Mouse (Mus musculus): ENCODE data around the gene Nadk.

Gene Nadk

GRCm38 (mm10) chr4:155551073-155551472 is 11.1 kb upstream of the Nadk start:
- TF ChIP-seq POU5F1 (IDR thresholded peaks at IDR 0.05; ENCODE audit: borderline replicate concordance, low read length), result no peak
- TF ChIP-seq CTCF (conservative IDR thresholded peaks at IDR 0.05; ENCODE audit: low read length), result no peak
- no peak for TF ChIP-seq NANOG (IDR thresholded peaks at IDR 0.05; ENCODE audit: borderline replicate concordance, low read length)
- no peaks in the 10 kb centered on the region for H3K27me3 ChIP-seq (ENCODE audit: insufficient read depth, low read length)
- no peak overlapping the region for H3K4me3 ChIP-seq (replicated peaks; ENCODE audit: low read length)
- peaks cover 90% of the 10 kb centered on the region for H3K36me3 ChIP-seq (ENCODE audit: insufficient read depth, low read length)
- H3K9me3 ChIP-seq (ENCODE audit: low read length), result no peaks in the 10 kb centered on the region
- no peaks in the 10 kb centered on the region for H3K4me1 ChIP-seq (replicated peaks; ENCODE audit: low read depth, low read length)

GRCm38 (mm10) chr4:155552917-155553532 is 9.2 kb upstream of the Nadk start:
- Histone ChIP-seq H3K4me3 (replicated peaks; ENCODE audit: low read length) (no peak overlapping the region), H3K4me1 (replicated peaks; ENCODE audit: low read depth, low read length) (peaks cover 15% of the 10 kb centered on the region), H3K9me3 (ENCODE audit: low read length) (no peaks in the 10 kb centered on the region), H3K27me3 (ENCODE audit: insufficient read depth, low read length) (no peaks in the 10 kb centered on the region), H3K36me3 (ENCODE audit: insufficient read depth, low read length) (peaks cover 99% of the 10 kb centered on the region)
- TF ChIP-seq CTCF (conservative IDR thresholded peaks at IDR 0.05; ENCODE audit: low read length) (no peak), POU5F1 (IDR thresholded peaks at IDR 0.05; ENCODE audit: borderline replicate concordance, low read length) (no peak), NANOG (IDR thresholded peaks at IDR 0.05; ENCODE audit: borderline replicate concordance, low read length) (no peak)

- Histone ChIP-seq H3K4me3 (replicated peaks; ENCODE audit: low read length) (no peak overlapping the region), H3K9me3 (ENCODE audit: low read length) (no peaks in the 10 kb centered on the region), H3K4me1 (replicated peaks; ENCODE audit: low read depth, low read length) (peaks cover 29% of the 10 kb centered on the region), H3K36me3 (ENCODE audit: insufficient read depth, low read length) (peaks cover 100% of the 10 kb centered on the region), H3K27me3 (ENCODE audit: insufficient read depth, low read length) (no peaks in the 10 kb centered on the region)
- TF ChIP-seq CTCF (conservative IDR thresholded peaks at IDR 0.05; ENCODE audit: low read length), result no peak
- no peak for TF ChIP-seq POU5F1 (IDR thresholded peaks at IDR 0.05; ENCODE audit: borderline replicate concordance, low read length)
- no peak for TF ChIP-seq NANOG (IDR thresholded peaks at IDR 0.05; ENCODE audit: borderline replicate concordance, low read length)
Observed at GRCm38 (mm10) chr4:155554880-155555279, 7.3 kb upstream of the Nadk start.

GRCm38 (mm10) chr4:155555464-155555863 is 6.7 kb upstream of the Nadk start:
- H3K4me1 ChIP-seq (replicated peaks; ENCODE audit: low read depth, low read length), result peaks cover 31% of the 10 kb centered on the region
- H3K36me3 ChIP-seq (ENCODE audit: insufficient read depth, low read length), result peaks cover 100% of the 10 kb centered on the region
- no peaks in the 10 kb centered on the region for H3K27me3 ChIP-seq (ENCODE audit: insufficient read depth, low read length)
- TF ChIP-seq NANOG (IDR thresholded peaks at IDR 0.05; ENCODE audit: borderline replicate concordance, low read length) (no peak), POU5F1 (IDR thresholded peaks at IDR 0.05; ENCODE audit: borderline replicate concordance, low read length) (no peak), CTCF (conservative IDR thresholded peaks at IDR 0.05; ENCODE audit: low read length) (no peak)
- no peak overlapping the region for H3K4me3 ChIP-seq (replicated peaks; ENCODE audit: low read length)
- no peaks in the 10 kb centered on the region for H3K9me3 ChIP-seq (ENCODE audit: low read length)

- peaks cover 76% of the 10 kb centered on the region for H3K36me3 ChIP-seq (ENCODE audit: insufficient read depth, low read length)
- no peak for TF ChIP-seq CTCF (conservative IDR thresholded peaks at IDR 0.05; ENCODE audit: low read length)
- no peak for TF ChIP-seq NANOG (IDR thresholded peaks at IDR 0.05; ENCODE audit: borderline replicate concordance, low read length)
- no peak for TF ChIP-seq POU5F1 (IDR thresholded peaks at IDR 0.05; ENCODE audit: borderline replicate concordance, low read length)
- no peaks in the 10 kb centered on the region for H3K27me3 ChIP-seq (ENCODE audit: insufficient read depth, low read length)
- H3K9me3 ChIP-seq (ENCODE audit: low read length), result no peaks in the 10 kb centered on the region
- no peak overlapping the region for H3K4me3 ChIP-seq (replicated peaks; ENCODE audit: low read length)
- H3K4me1 ChIP-seq (replicated peaks; ENCODE audit: low read depth, low read length), result peaks cover 57% of the 10 kb centered on the region
Observed at GRCm38 (mm10) chr4:155559454-155559853, 2.7 kb upstream of the Nadk start.

- no peak for TF ChIP-seq CTCF (conservative IDR thresholded peaks at IDR 0.05; ENCODE audit: low read length)
- no peak for TF ChIP-seq NANOG (IDR thresholded peaks at IDR 0.05; ENCODE audit: borderline replicate concordance, low read length)
- no peak for TF ChIP-seq POU5F1 (IDR thresholded peaks at IDR 0.05; ENCODE audit: borderline replicate concordance, low read length)
- H3K4me1 ChIP-seq (replicated peaks; ENCODE audit: low read depth, low read length), result peaks cover 71% of the 10 kb centered on the region
Observed at GRCm38 (mm10) chr4:155560932-155561331, 1.2 kb upstream of the Nadk start.

GRCm38 (mm10) chr4:155562725-155563399 is 684 bp downstream of the Nadk start:
- Histone ChIP-seq H3K27me3 (ENCODE audit: insufficient read depth, low read length) (no peaks in the 10 kb centered on the region), H3K4me1 (replicated peaks; ENCODE audit: low read depth, low read length) (peaks cover 72% of the 10 kb centered on the region), H3K36me3 (ENCODE audit: insufficient read depth, low read length) (peaks cover 53% of the 10 kb centered on the region), H3K9me3 (ENCODE audit: low read length) (no peaks in the 10 kb centered on the region), H3K4me3 (replicated peaks; ENCODE audit: low read length) (peak overlapping the region; percentile 60)
- no peak for TF ChIP-seq POU5F1 (IDR thresholded peaks at IDR 0.05; ENCODE audit: borderline replicate concordance, low read length)
- no peak for TF ChIP-seq NANOG (IDR thresholded peaks at IDR 0.05; ENCODE audit: borderline replicate concordance, low read length)
- no peak for TF ChIP-seq CTCF (conservative IDR thresholded peaks at IDR 0.05; ENCODE audit: low read length)

More at GRCm38 (mm10) chr4:155560932-155561331, 1.2 kb upstream of the Nadk start:
- Histone ChIP-seq H3K4me3 (replicated peaks; ENCODE audit: low read length) (no peak overlapping the region), H3K9me3 (ENCODE audit: low read length) (no peaks in the 10 kb centered on the region), H3K36me3 (ENCODE audit: insufficient read depth, low read length) (peaks cover 63% of the 10 kb centered on the region), H3K27me3 (ENCODE audit: insufficient read depth, low read length) (no peaks in the 10 kb centered on the region)

GRCm38 (mm10) chr4:155563400-155564231 is 1.4 kb downstream of the Nadk start:
- H3K9me3 ChIP-seq (ENCODE audit: low read length), result no peaks in the 10 kb centered on the region
- H3K27me3 ChIP-seq (ENCODE audit: insufficient read depth, low read length), result no peaks in the 10 kb centered on the region
- peaks cover 45% of the 10 kb centered on the region for H3K36me3 ChIP-seq (ENCODE audit: insufficient read depth, low read length)
- peak overlapping the region; percentile 93 for H3K4me3 ChIP-seq (replicated peaks; ENCODE audit: low read length)
- TF ChIP-seq POU5F1 (IDR thresholded peaks at IDR 0.05; ENCODE audit: borderline replicate concordance, low read length) (no peak), NANOG (IDR thresholded peaks at IDR 0.05; ENCODE audit: borderline replicate concordance, low read length) (no peak), CTCF (conservative IDR thresholded peaks at IDR 0.05; ENCODE audit: low read length) (no peak)
- peaks cover 70% of the 10 kb centered on the region for H3K4me1 ChIP-seq (replicated peaks; ENCODE audit: low read depth, low read length)

Data from E14TG2a.4 (cell line).